Mouse (Mus musculus): ENCODE data around the gene Retnlg.
"Not testable (repeated sequence)": the region's sequence is repeated elsewhere in the genome, so short reads cannot be mapped to it uniquely, and the experiment has no call there.

The Retnlg gene

DNA sequence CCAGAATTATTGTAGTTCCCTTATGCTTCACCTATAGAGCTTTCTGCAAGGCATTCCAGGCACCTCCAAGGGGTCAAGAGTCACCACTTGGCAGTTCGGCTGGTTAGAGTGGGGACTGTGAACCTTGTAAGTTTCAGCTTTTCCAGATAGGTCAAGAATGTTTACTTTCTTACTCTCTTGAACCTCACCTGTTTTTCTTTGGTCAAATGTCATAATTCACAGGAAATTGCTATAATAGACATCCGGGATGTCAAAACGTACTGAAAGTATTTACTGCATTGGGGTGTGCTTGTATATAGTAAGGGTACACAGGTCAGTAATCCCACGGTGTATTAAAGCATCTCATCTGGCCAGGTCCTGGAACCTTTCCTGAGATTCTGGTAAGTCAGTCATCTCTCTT lies at the start of gene Retnlg:
Retnlg (plus strand) TSS at position 301 of the 400 bp plus-strand sequence.
- no peak for DNase-seq (ENCODE audit: low spot score in 2 of 2)

DNA sequence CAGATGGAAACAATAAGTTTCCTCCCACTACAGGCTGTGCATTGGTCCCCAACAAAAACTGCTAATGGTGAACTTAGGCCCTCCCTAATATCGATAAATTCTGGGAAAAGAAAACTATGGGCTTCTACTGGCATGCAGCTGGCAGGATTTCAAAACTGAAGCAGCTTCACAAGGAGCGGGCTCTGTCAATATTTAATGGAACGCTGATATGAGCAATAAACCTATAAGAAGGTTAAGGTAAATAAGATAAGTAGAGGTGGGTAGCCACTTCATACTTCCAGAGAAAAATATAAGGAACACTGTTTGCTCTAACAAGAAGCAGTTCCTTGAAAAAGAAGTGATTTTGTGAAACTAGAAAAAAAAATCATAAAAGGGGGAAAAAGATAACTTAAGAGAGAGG lies 45.9 kb upstream of the Retnlg start:
- DNase-seq (ENCODE audit: low spot score in 2 of 2) = no peak

DNA sequence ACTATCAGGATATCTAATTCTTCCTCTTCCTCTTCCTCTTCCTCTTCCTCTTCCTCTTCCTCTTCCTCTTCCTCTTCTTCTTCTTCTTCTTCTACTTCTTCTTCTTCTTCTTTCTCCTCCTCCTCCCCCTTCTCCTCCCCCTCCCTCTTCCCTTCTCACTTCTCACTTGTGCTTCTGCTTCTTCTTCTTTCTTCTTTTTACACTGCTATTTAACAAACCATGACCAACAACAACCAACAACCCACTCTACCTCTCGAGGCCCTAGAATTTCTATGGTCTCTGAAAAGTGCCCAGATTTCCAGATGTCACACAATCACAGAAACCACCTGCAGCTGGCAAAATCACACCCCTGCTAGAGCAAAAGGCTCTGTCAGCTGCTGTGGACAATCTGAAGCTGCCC lies 44.8 kb upstream of the Retnlg start:
- no peak for DNase-seq (ENCODE audit: low spot score in 2 of 2)

DNA sequence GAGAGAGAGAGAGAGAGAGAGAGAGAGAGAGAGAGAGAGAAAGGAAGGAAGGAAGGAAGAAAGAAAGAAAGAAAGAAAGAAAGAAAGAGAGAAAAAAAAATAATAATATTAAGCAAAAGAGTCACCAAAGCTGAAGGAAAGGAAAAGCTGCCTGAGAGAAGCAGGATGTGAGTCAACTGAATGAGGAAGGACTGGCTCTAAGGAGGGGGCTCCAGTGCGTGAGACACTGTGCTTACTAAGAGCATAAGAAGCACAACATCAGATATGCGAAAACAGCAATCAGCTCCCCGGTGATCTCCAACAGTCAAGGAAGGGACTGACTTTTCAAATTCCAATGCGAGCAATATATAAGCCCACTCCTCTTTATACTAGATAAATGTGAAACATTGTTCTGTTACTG lies 43.4 kb upstream of the Retnlg start:
- DNase-seq (ENCODE audit: low spot score in 2 of 2) = no peak

DNA sequence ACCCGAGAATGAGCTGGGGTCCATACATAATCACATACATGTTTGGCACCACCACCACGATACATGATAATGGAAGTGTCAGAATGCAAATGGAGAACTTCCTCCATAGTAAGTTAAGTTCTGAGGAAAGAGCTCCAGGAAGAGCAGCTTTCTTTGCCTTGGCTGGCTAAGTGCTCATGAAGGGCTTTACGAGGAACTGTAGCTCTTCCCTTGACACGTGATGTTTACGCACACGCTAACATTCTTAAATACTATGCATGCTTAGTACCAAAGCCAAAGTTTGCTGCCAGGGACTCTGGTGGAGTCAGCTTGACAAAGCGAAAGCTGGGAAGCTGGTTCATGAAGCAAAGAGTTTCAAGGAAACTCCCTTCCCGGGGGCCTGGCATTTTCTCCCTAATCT lies 40.4 kb upstream of the Retnlg start:
- no peak for DNase-seq (ENCODE audit: low spot score in 2 of 2)

DNA sequence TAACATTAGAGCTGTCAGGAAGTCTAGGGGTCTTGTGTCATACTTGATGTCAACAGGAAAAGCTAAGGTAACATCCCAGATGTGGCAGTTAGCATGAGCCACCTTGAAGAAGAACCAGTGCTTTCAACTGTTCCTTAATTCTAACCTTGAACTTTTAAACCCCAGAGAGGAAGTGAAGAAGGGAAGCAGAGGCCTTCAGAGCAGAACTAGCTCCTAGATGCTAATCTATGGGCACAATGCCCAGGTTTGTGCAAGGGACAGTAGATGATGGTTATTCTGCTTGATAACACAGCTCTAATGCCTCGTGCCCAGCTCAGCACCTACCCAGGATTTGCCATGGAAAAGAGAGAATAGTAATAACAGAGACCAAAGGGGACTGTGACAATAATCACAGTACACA lies 38.8 kb upstream of the Retnlg start:
- DNase-seq (ENCODE audit: low spot score in 2 of 2) = not testable (repeated sequence)

DNA sequence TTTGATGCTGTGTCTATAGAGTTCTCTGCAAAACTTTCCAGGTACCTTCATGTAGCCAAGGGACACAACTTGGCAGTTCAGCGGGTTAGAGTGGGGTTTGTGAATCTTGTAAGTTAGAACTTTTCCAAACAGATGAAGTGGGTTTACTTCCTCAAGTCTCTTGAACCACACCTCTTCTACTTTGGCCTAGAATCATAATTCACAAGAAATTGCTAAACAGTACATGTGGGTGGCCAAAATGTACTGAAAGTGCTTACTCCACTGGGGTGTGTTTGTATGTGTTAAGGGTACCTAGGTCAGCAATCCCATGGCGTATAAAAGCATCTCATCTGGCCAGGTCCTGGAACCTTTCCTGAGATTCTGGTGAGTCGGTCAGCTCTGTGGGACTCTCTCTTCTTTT lies 30.2 kb upstream of the Retnlg start, which contains the start of gene Retnla:
Retnla (plus strand) TSS at position 286 of the 400 bp plus-strand sequence.
- no peak for DNase-seq (ENCODE audit: low spot score in 2 of 2)

DNA sequence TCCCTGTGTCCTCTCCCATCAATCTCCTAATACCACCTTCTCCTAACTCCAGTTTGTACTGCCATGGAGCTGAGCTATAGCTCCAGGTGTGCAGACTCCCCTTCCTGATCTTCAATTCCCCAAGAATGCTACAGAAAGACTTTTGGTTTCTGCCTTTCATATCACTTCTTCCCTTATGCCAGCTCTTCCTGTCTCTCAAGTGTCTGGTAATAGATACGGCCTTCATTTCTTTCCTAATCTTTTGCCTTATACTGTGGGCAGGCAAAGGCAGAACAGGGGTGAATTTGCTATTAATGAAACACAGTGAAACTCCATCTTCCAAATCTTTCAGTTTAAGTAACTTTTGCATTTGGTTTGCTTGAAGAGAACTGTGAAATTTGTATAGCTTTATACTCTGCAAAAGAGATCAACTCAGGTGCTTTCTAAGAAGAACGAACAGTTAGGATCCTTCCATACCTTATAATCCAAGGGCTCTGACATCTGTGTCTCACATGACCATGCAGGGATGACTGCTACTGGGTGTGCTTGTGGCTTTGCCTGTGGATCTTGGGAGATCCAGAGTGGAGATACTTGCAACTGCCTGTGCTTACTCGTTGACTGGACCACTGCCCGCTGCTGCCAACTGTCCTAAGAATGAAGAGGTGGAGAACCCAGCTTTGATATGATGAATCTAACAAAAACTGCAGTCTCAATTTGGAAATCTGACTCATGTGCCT lies 28.6 kb upstream of the Retnlg start:
- no peak for DNase-seq (ENCODE audit: low spot score in 2 of 2)

DNA sequence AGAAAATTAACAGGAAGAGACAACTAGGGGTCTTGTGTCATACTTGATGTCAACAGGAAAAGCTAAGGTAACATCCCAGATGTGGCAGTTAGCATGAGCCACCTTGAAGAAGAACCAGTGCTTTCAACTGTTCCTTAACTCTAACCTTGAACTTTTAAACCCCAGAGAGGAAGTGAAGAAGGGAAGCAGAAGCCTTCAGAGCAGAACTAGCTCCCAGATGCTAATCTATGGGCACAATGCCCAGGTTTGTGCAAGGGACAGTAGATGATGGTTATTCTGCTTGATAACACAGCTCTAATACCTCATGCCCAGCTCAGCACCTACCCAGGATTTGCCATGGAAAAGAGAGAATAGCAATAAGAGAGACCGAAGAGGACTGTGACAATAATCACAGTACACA lies 7.4 kb upstream of the Retnlg start:
- DNase-seq (ENCODE audit: low spot score in 2 of 2) = peak in 1 of 2 experiments; percentile 15

DNA sequence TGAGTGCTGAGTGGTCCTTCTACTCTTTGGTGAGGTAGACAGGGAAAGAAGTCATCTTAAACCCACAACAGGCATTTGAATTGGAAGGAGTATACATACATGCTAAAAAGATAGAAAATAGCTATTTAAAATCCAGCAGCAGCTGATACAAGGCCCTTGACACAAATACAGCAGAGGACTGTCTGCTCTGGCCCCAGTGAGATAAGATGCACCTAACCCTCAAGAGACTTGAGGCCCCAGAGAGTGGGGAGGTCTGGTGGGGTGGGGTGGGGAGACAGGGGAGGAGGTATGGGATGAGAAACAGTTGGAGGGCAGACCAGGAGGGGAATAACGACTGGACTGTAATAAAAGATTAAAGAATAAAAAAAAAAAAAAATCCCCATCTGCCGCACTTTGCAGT lies 4.7 kb upstream of the Retnlg start:
- no peak for DNase-seq (ENCODE audit: low spot score in 2 of 2)

DNA sequence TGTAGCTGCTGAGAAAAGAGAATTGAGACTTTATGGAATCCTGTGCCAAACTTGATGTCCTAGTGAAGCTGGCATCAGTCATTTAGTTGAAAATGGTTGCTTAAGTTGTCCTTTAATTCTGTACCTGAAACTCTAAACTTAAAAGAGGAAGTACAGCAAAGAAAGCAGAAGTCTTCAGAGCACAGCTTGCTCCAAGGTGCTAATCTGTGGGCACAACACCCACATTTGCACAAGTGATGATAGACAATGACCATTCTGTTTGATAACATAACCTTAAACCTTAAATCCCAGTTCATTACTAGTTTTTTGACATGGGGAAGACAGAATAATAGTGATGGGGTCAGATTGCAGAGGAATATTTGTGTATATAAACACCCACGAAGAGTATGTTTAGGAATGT lies 3.8 kb upstream of the Retnlg start:
- no peak for DNase-seq (ENCODE audit: low spot score in 2 of 2)

DNA sequence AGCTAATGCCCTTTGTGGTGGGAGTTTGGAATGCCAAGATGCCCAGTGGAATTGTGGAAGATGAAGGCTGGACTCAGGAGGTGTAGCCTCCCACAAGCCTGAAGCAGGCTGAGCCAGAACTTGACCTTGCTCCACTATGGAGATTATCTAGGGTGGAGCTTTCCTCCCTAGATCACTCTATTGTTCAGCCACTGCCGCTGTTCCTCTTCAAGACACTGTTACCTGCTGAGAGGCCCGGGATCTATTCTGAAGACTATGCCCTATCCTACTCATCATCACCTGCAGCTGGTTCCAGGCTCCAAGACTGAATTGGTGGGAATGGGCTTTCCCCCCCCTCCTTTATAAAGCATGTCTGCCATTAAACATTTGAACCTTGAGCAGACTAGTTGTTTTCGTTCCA lies 2.8 kb upstream of the Retnlg start:
- no peak for DNase-seq (ENCODE audit: low spot score in 2 of 2)

DNA sequence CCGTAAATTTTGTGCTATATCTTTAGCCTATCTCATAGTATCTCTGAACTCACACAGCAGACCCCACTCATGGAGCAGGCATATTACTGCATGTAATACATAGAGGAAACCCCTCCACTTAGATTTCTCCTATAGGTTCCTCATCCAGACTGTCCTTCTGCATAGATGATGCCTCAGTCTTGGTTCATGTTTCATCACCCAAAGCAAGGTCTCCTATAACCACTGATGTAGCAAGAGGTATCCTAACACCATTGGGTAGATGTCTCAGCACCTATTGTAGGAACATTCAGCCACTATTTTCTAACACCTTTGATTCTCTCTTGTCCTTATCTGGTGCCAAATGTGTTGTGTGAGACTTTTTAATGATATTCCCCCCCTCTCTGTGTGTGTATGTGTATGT lies 667 bp upstream of the Retnlg start:
- no peak for DNase-seq (ENCODE audit: low spot score in 2 of 2)

DNA sequence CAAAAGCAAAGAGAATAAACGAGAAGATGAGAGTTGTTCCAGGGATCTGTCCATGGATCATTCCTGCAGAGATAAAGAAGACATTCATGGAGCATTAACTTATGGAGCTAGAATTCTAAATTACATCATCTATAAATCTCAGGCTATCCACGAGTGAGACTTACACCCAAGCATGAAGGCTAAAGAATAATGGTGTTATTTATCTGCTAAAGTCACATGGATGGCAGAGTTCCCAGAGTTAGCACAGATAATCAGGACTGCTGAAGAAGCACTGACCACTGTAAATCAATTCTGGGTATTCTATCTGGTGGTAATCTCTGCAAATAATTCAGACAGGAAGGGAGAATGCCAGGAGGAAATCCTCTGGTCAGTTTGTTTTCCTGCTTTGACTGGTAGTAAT lies 18.3 kb downstream of the Retnlg start:
- DNase-seq (ENCODE audit: low spot score in 2 of 2) = no peak

DNA sequence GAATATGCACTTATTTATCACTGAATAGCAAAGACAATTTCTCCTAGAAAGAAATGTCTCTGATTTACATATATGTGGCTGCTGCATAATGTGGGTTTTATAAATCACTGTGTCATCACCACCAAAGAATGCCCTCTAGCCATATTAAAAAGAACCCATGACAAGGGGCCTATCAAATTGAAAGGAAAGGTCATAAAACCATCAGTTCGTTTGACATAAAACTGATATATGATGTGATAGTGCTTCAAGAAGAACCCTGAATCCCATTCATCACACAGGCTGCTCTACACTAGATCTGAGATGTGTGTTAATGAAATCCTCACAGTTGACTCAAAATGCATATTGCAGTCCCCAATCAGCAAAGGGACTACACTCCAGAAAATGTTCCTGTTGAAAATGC lies 27.4 kb downstream of the Retnlg start:
- DNase-seq (ENCODE audit: low spot score in 2 of 2) = no peak

DNA sequence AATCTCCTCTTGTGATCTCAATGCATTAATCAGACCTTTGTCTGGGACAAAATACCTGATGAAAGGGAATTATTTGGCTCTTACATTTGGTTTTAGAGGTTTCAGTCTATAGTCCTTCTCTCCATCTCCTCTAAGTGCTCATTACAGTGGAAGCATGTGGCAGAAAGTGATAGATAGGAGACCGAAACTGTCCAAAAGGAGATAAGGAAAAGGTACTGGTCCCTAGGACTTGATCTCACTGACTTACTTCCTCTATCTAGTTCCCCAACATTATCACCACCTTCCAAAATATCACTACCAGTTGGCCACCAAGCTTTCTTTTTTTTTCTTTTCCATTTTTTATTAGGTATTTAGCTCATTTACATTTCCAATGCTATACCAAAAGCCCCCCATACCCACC lies 38.8 kb downstream of the Retnlg start:
- no peak for DNase-seq (ENCODE audit: low spot score in 2 of 2)

DNA sequence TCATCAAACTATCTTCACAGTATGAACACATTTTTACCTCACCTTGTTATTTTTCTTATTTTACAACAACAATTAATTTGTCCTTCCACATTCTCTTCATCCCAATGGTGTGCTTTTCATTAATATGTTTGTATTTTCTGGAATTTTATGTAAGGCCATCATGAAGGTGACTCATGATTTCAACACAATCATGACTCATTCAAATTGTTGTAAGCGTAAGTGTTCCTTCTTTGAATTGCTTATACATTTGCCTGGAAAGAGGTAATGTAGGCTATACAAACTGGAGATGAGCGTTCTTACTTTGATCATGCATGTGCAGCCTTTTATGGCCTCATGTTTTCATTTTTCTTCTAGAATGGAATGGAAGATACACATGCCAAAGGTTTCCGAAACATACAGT lies 40.8 kb downstream of the Retnlg start:
- no peak for DNase-seq (ENCODE audit: low spot score in 2 of 2)

DNA sequence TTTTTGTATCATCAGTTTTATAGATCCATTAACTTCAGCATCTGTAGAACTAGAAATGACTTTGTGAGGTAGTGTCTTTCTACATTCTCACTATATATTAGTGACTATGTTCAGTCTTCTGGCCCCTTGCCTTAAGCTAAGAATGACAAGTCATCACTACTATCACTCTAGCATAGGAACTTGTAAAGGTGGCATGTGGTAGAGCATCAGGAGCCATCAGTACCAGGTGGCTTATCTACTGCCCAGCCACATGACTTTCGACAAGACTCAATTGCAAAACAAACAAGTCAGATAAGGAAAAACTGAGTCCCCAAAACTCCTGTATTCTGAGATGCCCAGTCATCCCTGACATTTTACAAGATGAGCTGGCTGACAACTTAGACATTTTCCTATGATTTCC lies 51.3 kb downstream of the Retnlg start:
- no peak for DNase-seq (ENCODE audit: low spot score in 2 of 2)
